Mouse (Mus musculus) kidney, adult 11 months (tissue): ENCODE measurements at regions not wholly inside any gene's neighbourhood (a gene's known extent, or its start where the extent isn't known, plus 50 kb on each side); places are given as distances from the start of the nearest gene placed in this dataset.

Experiments used
- DNase-seq: peaks from one replicate; pipeline ENCODE4 v3.0.0; 2022

- DNase-seq = no peak
Measured at GRCm38 (mm10) chr3:63542638-63543408, 59.1 kb upstream of the Gm34302 start.

GRCm38 (mm10) chr3:63538881-63539280 is 55.2 kb upstream of the Gm34302 start:
- DNase-seq = no peak

- DNase-seq = no peak
Measured at GRCm38 (mm10) chr3:63534141-63534540, 50.5 kb upstream of the Gm34302 start.
